Mouse (Mus musculus) MEL (cell line): ENCODE measurements at regions not wholly inside any gene's neighbourhood (a gene's known extent, or its start where the extent isn't known, plus 50 kb on each side); places are given as distances from the start of the nearest gene placed in this dataset.

ENCODE experiments used
- DNase-seq: peaks from one replicate; pipeline ENCODE4 v3.0.0; 2011; ENCODE audit warnings: low read depth, low spot score
- H3K27ac ChIP-seq: 2 replicates; pipeline ENCODE4 v1.5.1; 2012; ENCODE audit warnings: low read depth, mild to moderate bottlenecking, control low read depth, low read length, moderate library complexity; ENCODE audit not compliant: control insufficient read depth
- H3K27me3 ChIP-seq, 2 experiments: fragments of 150-350 bp in 1 of 2; sonication (generic) in 1 of 2; 2 replicates each; pipeline ENCODE4 v1.6.1; 2012; ENCODE audit warnings: low read length in 2 of 2, mild to moderate bottlenecking in 2 of 2, improper control_type of control experiment in 1 of 2, moderate library complexity in 1 of 2; ENCODE audit not compliant: insufficient read depth in 2 of 2, control insufficient read depth in 1 of 2
- H3K36me3 ChIP-seq, 2 experiments: 2 replicates each; pipeline ENCODE4 v1.6.1; 2012 to 2014; ENCODE audit warnings: low read length in 2 of 2, improper control_type of control experiment in 1 of 2, inconsistent platforms in 1 of 2, mild to moderate bottlenecking in 1 of 2; ENCODE audit not compliant: insufficient read depth in 2 of 2, control insufficient read depth in 1 of 2
- H3K4me1 ChIP-seq, 2 experiments: fragments of 150-350 bp in 1 of 2; sonication (generic) in 1 of 2; 2 replicates each; pipeline ENCODE4 v1.6.1; 2012; ENCODE audit warnings: low read length in 2 of 2, improper control_type of control experiment in 1 of 2, mild to moderate bottlenecking in 1 of 2; ENCODE audit not compliant: insufficient read depth in 2 of 2, control insufficient read depth in 1 of 2
- H3K4me3 ChIP-seq, 2 experiments: fragments of 150-350 bp in 1 of 2; sonication (generic) in 1 of 2; 2 replicates each; pipeline ENCODE4 v1.5.1; 2012; ENCODE audit warnings: low read depth in 2 of 2, low read length in 2 of 2, mild to moderate bottlenecking in 2 of 2, moderate library complexity in 2 of 2, control low read depth in 1 of 2, improper control_type of control experiment in 1 of 2; ENCODE audit not compliant: control insufficient read depth in 1 of 2, insufficient read depth in 1 of 2
- H3K79me2 ChIP-seq: 2 replicates; pipeline ENCODE4 v1.6.1; 2012; ENCODE audit warnings: mild to moderate bottlenecking, low read length, moderate library complexity; ENCODE audit not compliant: control insufficient read depth, poor library complexity, insufficient read depth
- H3K9ac ChIP-seq: 2 replicates; pipeline ENCODE4 v1.6.1; 2012; ENCODE audit warnings: low read depth, mild to moderate bottlenecking, control low read depth, low read length, moderate library complexity; ENCODE audit not compliant: control insufficient read depth, poor library complexity, severe bottlenecking
- H3K9me3 ChIP-seq: fragments of 150-350 bp; sonication (generic); replicated peaks from 2 replicates; pipeline ENCODE4 v1.6.1; 2012; ENCODE audit warnings: mild to moderate bottlenecking, low read length, improper control_type of control experiment, moderate library complexity; ENCODE audit not compliant: insufficient read depth
- BHLHE40 ChIP-seq: IDR thresholded peaks from 2 replicates; pipeline ENCODE4 v1.6.1; 2012; ENCODE audit warnings: low read depth, mild to moderate bottlenecking, inconsistent platforms, low read length, improper control_type of control experiment, borderline replicate concordance
- CHD1 ChIP-seq: IDR thresholded peaks from 2 replicates; pipeline ENCODE4 v1.6.1; 2012; ENCODE audit warnings: low read depth, mild to moderate bottlenecking, inconsistent platforms, low read length, improper control_type of control experiment
- E2F4 ChIP-seq: IDR thresholded peaks from 2 replicates; pipeline ENCODE4 v1.6.1; 2011; ENCODE audit warnings: low read depth, low read length, improper control_type of control experiment, borderline replicate concordance
- EP300 ChIP-seq, 2 experiments: IDR thresholded peaks; 2 replicates each; pipeline ENCODE4 v1.6.1; 2011; ENCODE audit warnings: improper control_type of control experiment in 2 of 2, low read length in 2 of 2, low read depth in 1 of 2, mild to moderate bottlenecking in 1 of 2
- ETS1 ChIP-seq: IDR thresholded peaks from 2 replicates; pipeline ENCODE4 v1.6.1; 2012; ENCODE audit warnings: low read depth, mild to moderate bottlenecking, inconsistent platforms, low read length, improper control_type of control experiment, moderate library complexity
- GABPA ChIP-seq: IDR thresholded peaks from 2 replicates; pipeline ENCODE4 v1.6.1; 2012; ENCODE audit warnings: low read depth, mild to moderate bottlenecking, inconsistent platforms, low read length, improper control_type of control experiment, moderate library complexity
- GATA1 ChIP-seq: IDR thresholded peaks from 2 replicates; pipeline ENCODE4 v1.6.1; 2011; ENCODE audit warnings: low read depth, low read length, improper control_type of control experiment
- HCFC1 ChIP-seq: IDR thresholded peaks from 2 replicates; pipeline ENCODE4 v1.6.1; 2012; ENCODE audit warnings: low read depth, mild to moderate bottlenecking, inconsistent platforms, low read length, improper control_type of control experiment, moderate library complexity
- JUND ChIP-seq: IDR thresholded peaks from 2 replicates; pipeline ENCODE4 v1.6.1; 2011; ENCODE audit warnings: low read depth, mild to moderate bottlenecking, improper control_type of control experiment, low read length
- MAX ChIP-seq: IDR thresholded peaks from 2 replicates; pipeline ENCODE4 v1.6.1; 2011; ENCODE audit warnings: low read length, improper control_type of control experiment
- MEF2A ChIP-seq: IDR thresholded peaks from 2 replicates; pipeline ENCODE4 v1.6.1; 2014; ENCODE audit warnings: low read depth, mild to moderate bottlenecking, inconsistent platforms, low read length, improper control_type of control experiment; ENCODE audit not compliant: poor library complexity, insufficient replicate concordance, severe bottlenecking; ENCODE audit errors: extremely low read depth
- NRF1 ChIP-seq: IDR thresholded peaks from 2 replicates; pipeline ENCODE4 v1.6.1; 2014; ENCODE audit warnings: low read depth, mild to moderate bottlenecking, inconsistent platforms, low read length, improper control_type of control experiment, moderate library complexity; ENCODE audit not compliant: poor library complexity, insufficient read depth, severe bottlenecking
- POLR2A ChIP-seq, 2 experiments: IDR thresholded peaks; 2 replicates each; pipeline ENCODE4 v1.6.1; 2011 to 2012; ENCODE audit warnings: low read length in 2 of 2, mild to moderate bottlenecking in 2 of 2, control low read depth in 1 of 2, improper control_type of control experiment in 1 of 2, low read depth in 1 of 2, moderate library complexity in 1 of 2; ENCODE audit not compliant: control insufficient read depth in 1 of 2, insufficient read depth in 1 of 2, poor library complexity in 1 of 2
- POLR2AphosphoS5 ChIP-seq: IDR thresholded peaks from 2 replicates; pipeline ENCODE4 v1.6.1; 2012; ENCODE audit warnings: low read depth, borderline replicate concordance, mild to moderate bottlenecking, inconsistent platforms, low read length, moderate library complexity, mixed read lengths
- RAD21 ChIP-seq: IDR thresholded peaks from 2 replicates; pipeline ENCODE4 v1.6.1; 2011; ENCODE audit warnings: mild to moderate bottlenecking, low read depth, low read length, improper control_type of control experiment
- RCOR1 ChIP-seq: IDR thresholded peaks from 2 replicates; pipeline ENCODE4 v1.6.1; 2012; ENCODE audit warnings: low read depth, mild to moderate bottlenecking, inconsistent platforms, low read length, improper control_type of control experiment
- SIN3A ChIP-seq: IDR thresholded peaks from 2 replicates; pipeline ENCODE4 v1.6.1; 2012; ENCODE audit warnings: low read length, improper control_type of control experiment, inconsistent platforms
- SMC3 ChIP-seq: IDR thresholded peaks from 2 replicates; pipeline ENCODE4 v1.6.1; 2011; ENCODE audit warnings: low read depth, low read length, improper control_type of control experiment
- UBTF ChIP-seq: IDR thresholded peaks from 2 replicates; pipeline ENCODE4 v1.6.1; 2012; ENCODE audit warnings: low read depth, mild to moderate bottlenecking, inconsistent platforms, low read length, improper control_type of control experiment, moderate library complexity, borderline replicate concordance; ENCODE audit not compliant: insufficient read depth
- USF1 ChIP-seq: IDR thresholded peaks from 2 replicates; pipeline ENCODE4 v1.6.1; 2014; ENCODE audit warnings: low read depth, mild to moderate bottlenecking, inconsistent platforms, low read length, improper control_type of control experiment, moderate library complexity
- USF2 ChIP-seq, 2 experiments: IDR thresholded peaks; 2 replicates each; pipeline ENCODE4 v1.6.1; 2011 to 2012; ENCODE audit warnings: improper control_type of control experiment in 2 of 2, low read length in 2 of 2, borderline replicate concordance in 1 of 2, inconsistent platforms in 1 of 2, low read depth in 1 of 2, mild to moderate bottlenecking in 1 of 2; ENCODE audit not compliant: insufficient read depth in 1 of 2
- ZC3H11A ChIP-seq: IDR thresholded peaks from 2 replicates; pipeline ENCODE4 v1.6.1; 2012; ENCODE audit warnings: low read depth, mild to moderate bottlenecking, inconsistent platforms, low read length, improper control_type of control experiment
- ZKSCAN1 ChIP-seq: IDR thresholded peaks from 2 replicates; pipeline ENCODE4 v1.6.1; 2012; ENCODE audit warnings: low read depth, mild to moderate bottlenecking, inconsistent platforms, low read length, improper control_type of control experiment, moderate library complexity
- ZMIZ1 ChIP-seq: IDR thresholded peaks from 2 replicates; pipeline ENCODE4 v1.6.1; 2012; ENCODE audit warnings: low read depth, mild to moderate bottlenecking, inconsistent platforms, low read length, improper control_type of control experiment, moderate library complexity
- ZNF384 ChIP-seq: IDR thresholded peaks from 2 replicates; pipeline ENCODE4 v1.6.1; 2012; ENCODE audit warnings: low read depth, mild to moderate bottlenecking, inconsistent platforms, low read length, improper control_type of control experiment

- no peak for DNase-seq
- Histone ChIP-seq H3K9ac (no peak overlapping the region), H3K36me3 (no peaks in the 10 kb centered on the region), H3K9me3 (no peaks in the 10 kb centered on the region), H3K27me3 (no peaks in the 10 kb centered on the region), H3K27ac (no peak overlapping the region), H3K4me1 (no peaks in the 10 kb centered on the region), H3K79me2 (no peaks in the 10 kb centered on the region), H3K4me3 (no peak overlapping the region)
- TF ChIP-seq NRF1 (no peak), EP300 (IDR thresholded peaks at IDR 0.05; ENCODE audit: low read depth in 1 of 2, low read length in 2 of 2) (no peak), MEF2A (no peak), POLR2A (IDR thresholded peaks at IDR 0.05; ENCODE audit: control insufficient read depth in 1 of 2, insufficient read depth in 1 of 2, low read depth in 1 of 2, low read length in 2 of 2, poor library complexity in 1 of 2) (no peak), BHLHE40 (no peak), UBTF (no peak)
Observed at GRCm38 (mm10) chr9:85134900-85135299, 177.7 kb upstream of the Gm11114 start.

- H3K4me1 ChIP-seq, result no peaks in the 10 kb centered on the region
- no peaks in the 10 kb centered on the region for H3K27me3 ChIP-seq
Observed at GRCm38 (mm10) chr9:85136715-85137582, 175.6 kb upstream of the Gm11114 start.

GRCm38 (mm10) chr9:85139891-85140290 is 172.7 kb upstream of the Gm11114 start:
- H3K4me3 ChIP-seq, result no peak overlapping the region
- H3K9ac ChIP-seq, result no peak overlapping the region
- no peaks in the 10 kb centered on the region for H3K9me3 ChIP-seq
- no peaks in the 10 kb centered on the region for H3K4me1 ChIP-seq
- no peaks in the 10 kb centered on the region for H3K79me2 ChIP-seq
- no peak for DNase-seq
- H3K27ac ChIP-seq, result no peak overlapping the region
- no peaks in the 10 kb centered on the region for H3K36me3 ChIP-seq
- H3K27me3 ChIP-seq, result no peaks in the 10 kb centered on the region
- TF ChIP-seq SIN3A (no peak), EP300 (IDR thresholded peaks at IDR 0.05; ENCODE audit: low read depth in 1 of 2, low read length in 2 of 2) (no peak), ZMIZ1 (no peak), RCOR1 (no peak), RAD21 (no peak), MEF2A (no peak), JUND (no peak), ETS1 (no peak), MAX (no peak), USF1 (no peak), ZKSCAN1 (no peak), SMC3 (no peak), POLR2AphosphoS5 (no peak), UBTF (no peak), GATA1 (no peak)

More at GRCm38 (mm10) chr9:85136715-85137582, 175.6 kb upstream of the Gm11114 start:
- no peak for TF ChIP-seq HCFC1
- no peak for TF ChIP-seq ZMIZ1
- no peak for TF ChIP-seq USF2 (IDR thresholded peaks at IDR 0.05; ENCODE audit: borderline replicate concordance in 1 of 2, insufficient read depth in 1 of 2, low read depth in 1 of 2, low read length in 2 of 2)
- TF ChIP-seq MEF2A, result no peak
- no peak for TF ChIP-seq RCOR1
- TF ChIP-seq MAX, result no peak
- no peak for TF ChIP-seq SIN3A
- no peak for TF ChIP-seq ZC3H11A
- TF ChIP-seq USF1, result no peak
- no peak for TF ChIP-seq CHD1
- TF ChIP-seq E2F4, result no peak
- no peak for TF ChIP-seq UBTF
- TF ChIP-seq ZNF384, result no peak
- no peak for TF ChIP-seq GABPA
- no peak for TF ChIP-seq ZKSCAN1
- H3K79me2 ChIP-seq, result no peaks in the 10 kb centered on the region
- DNase-seq, result no peak
- no peaks in the 10 kb centered on the region for H3K36me3 ChIP-seq
- H3K27ac ChIP-seq, result no peak overlapping the region
- no peaks in the 10 kb centered on the region for H3K9me3 ChIP-seq
- no peak overlapping the region for H3K9ac ChIP-seq
- no peak overlapping the region for H3K4me3 ChIP-seq
